Mouse (Mus musculus): ENCODE results near the gene Lrrc51. TPM values are rescaled to one million over a fixed set of nuclear protein-coding genes. Genes with fewer than 3 reads are reported as not detected.

Lrrc51 gene
- total RNA-seq, 2 experiments from 2014 or later: 5.6 to 6.9 TPM

Small RNAs within 50 kb of the gene (microRNA-seq; reads per million reads assigned to microRNA genes)
- 0 reads per million in 2 experiments for gene Gm22655

Other genes with a start within 250 kb of the Lrrc51 start
- not detected for gene Phox2a, start 115.6 kb downstream of the Lrrc51 start, total RNA-seq (2021)
- gene Inppl1, start 95.7 kb downstream of the Lrrc51 start, total RNA-seq (2021): 10 to 100 TPM; 32.7 to 33.6 TPM
- under 1 TPM in 1 of 2 experiments, not detected in 1; 0.37 TPM for gene Folr2, start 76.7 kb downstream of the Lrrc51 start, total RNA-seq (2021)
- gene Anapc15, start 70.2 kb downstream of the Lrrc51 start, total RNA-seq (2021): 10 to 100 TPM; 31.2 to 36.8 TPM
- 1 to 10 TPM; 3.3 to 5.2 TPM for gene Folr1, start 63.1 kb downstream of the Lrrc51 start, total RNA-seq (2021)
- 10 to 100 TPM; 97.2 to 99.6 TPM for gene Lamtor1, start 28.0 kb downstream of the Lrrc51 start, total RNA-seq (2021)
- under 1 TPM; 0.11 to 0.14 TPM for gene Tomt, start 27.5 kb downstream of the Lrrc51 start, total RNA-seq (2021)
- gene Numa1, start 216 bp upstream of the Lrrc51 start, total RNA-seq (2021): 10 to 100 TPM; 77.1 to 83.2 TPM
- 1 to 10 TPM; 5.8 to 7.9 TPM for gene Il18bp, start 84.8 kb upstream of the Lrrc51 start, total RNA-seq (2021)
- 10 to 100 TPM; 45.0 to 48.1 TPM for gene Rnf121, start 131.6 kb upstream of the Lrrc51 start, total RNA-seq (2021)
- 10 to 100 TPM; 22.5 to 24.6 TPM for gene Xndc1, start 131.6 kb upstream of the Lrrc51 start, total RNA-seq (2021)
- gene Xntrpc, start 131.8 kb upstream of the Lrrc51 start, total RNA-seq (2021): 1 to 10 TPM; 1.4 to 3.3 TPM
- gene Trpc2, start 149.2 kb upstream of the Lrrc51 start, total RNA-seq (2021): under 1 TPM; 0.21 to 0.69 TPM
- not detected for gene Art1, start 167.8 kb upstream of the Lrrc51 start, total RNA-seq (2021)
- gene Art5, start 175.6 kb upstream of the Lrrc51 start, total RNA-seq (2021): not detected
- under 1 TPM; 0.37 to 0.41 TPM for gene Chrna10, start 182.9 kb upstream of the Lrrc51 start, total RNA-seq (2021)

Measured in left cerebral cortex, postnatal 25 days (tissue).